Mouse (Mus musculus): ENCODE measurements around the gene Scn8a.

DNA sequence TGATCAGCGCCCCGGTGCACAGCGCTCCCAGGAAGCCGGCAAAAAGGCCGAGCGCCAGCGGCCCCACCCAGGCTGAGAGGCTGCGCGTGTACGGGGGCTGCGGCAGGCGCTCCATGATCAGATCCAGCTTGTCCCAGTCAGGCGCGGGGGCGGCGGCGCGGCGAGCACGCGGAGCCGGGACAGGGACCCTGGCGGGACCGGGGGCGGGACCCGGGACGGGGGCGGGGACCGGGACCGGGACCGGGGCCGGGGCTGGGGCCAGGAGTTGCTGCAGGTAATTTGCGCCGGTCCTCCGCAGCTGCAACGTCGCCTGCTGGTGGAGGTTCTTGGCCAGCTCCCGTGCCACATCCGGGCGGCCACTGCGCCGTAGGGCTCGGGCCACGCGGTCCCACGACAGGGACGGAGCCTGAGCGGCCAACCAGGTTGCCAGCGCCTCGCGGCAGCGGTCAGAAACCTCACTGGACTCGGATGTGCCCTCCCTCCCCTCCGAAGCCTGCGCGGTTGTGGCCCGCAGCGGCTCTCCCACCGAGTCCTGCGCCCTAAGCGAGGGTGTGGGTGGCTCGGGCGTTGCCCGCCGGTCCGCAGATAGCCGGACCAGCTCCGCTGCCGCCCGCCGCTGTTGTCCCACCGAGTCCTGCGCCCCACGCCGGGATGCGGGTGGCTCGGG lies 177.0 kb downstream of the Scn8a start:
- TF ChIP-seq CTCF (IDR thresholded peaks at IDR 0.05; ENCODE audit: borderline replicate concordance, control insufficient read depth, extremely low read depth, insufficient read depth, low read length, poor library complexity), result no peak
- no peak for TF ChIP-seq POLR2A (IDR thresholded peaks at IDR 0.05; ENCODE audit: control insufficient read depth, extremely low read depth, insufficient read depth, low read length, poor library complexity)
